Mouse (Mus musculus) stomach, embryonic 14.5 days (tissue): Measurements from ENCODE around the gene Tmem258. TPM values are rescaled to one million over a fixed set of nuclear protein-coding genes. Genes with fewer than 3 reads are reported as not detected.
A peak's percentile ranks its signal among the peaks of the same experiment; 100 is the strongest.

Source experiments
- ATAC-seq: fragments of 200-750 bp; cut with Nextera tagmentation; 2 replicates; pipeline ENCODE4 v1.8.0; 2017; ENCODE audit warnings: low read depth, moderate TSS enrichment; ENCODE audit not compliant: insufficient number of reproducible peaks, insufficient read depth, low FRiP score
- H3K27ac ChIP-seq: fragments of 300-500 bp; sonication (generic); 2 replicates; pipeline ENCODE4 v1.5.1; 2014; ENCODE audit warnings: mild to moderate bottlenecking, low read length, moderate library complexity, mixed read lengths
- H3K27me3 ChIP-seq: fragments of 300-500 bp; sonication (generic); 2 replicates; pipeline ENCODE4 v1.6.1; 2014; ENCODE audit warnings: low read length, control low read depth, mixed read lengths; ENCODE audit not compliant: control insufficient read depth, insufficient read depth
- H3K36me3 ChIP-seq: fragments of 300-500 bp; sonication (generic); 2 replicates; pipeline ENCODE4 v1.6.1; 2014; ENCODE audit warnings: mild to moderate bottlenecking, control low read depth, low read length, moderate library complexity, mixed read lengths; ENCODE audit not compliant: control insufficient read depth, insufficient read depth
- H3K4me1 ChIP-seq: fragments of 300-500 bp; sonication (generic); 2 replicates; pipeline ENCODE4 v1.6.1; 2014; ENCODE audit warnings: low read length, control low read depth, mixed read lengths; ENCODE audit not compliant: control insufficient read depth, insufficient read depth
- H3K4me2 ChIP-seq: fragments of 300-500 bp; sonication (generic); replicated peaks from 2 replicates; pipeline ENCODE4 v1.6.1; 2014; ENCODE audit warnings: low read depth, low read length, control low read depth
- H3K4me3 ChIP-seq: fragments of 300-500 bp; sonication (generic); 2 replicates; pipeline ENCODE4 v1.5.1; 2014; ENCODE audit warnings: low read depth, low read length, control low read depth
- H3K9ac ChIP-seq: fragments of 300-500 bp; sonication (generic); replicated peaks from 2 replicates; pipeline ENCODE4 v1.6.1; 2014; ENCODE audit warnings: low read depth, mild to moderate bottlenecking, control low read depth, low read length, moderate library complexity, mixed read lengths
- H3K9me3 ChIP-seq: fragments of 300-500 bp; sonication (generic); 2 replicates; pipeline ENCODE4 v1.6.1; 2016; ENCODE audit warnings: low read depth, low read length, control low read depth; ENCODE audit not compliant: control insufficient read depth
- WGBS: fragments of 180-500 bp; shearing (Covaris S2); extraction: QIAGEN DNeasy Blood & Tissue Kit; methylation state at CpG from one replicate; pipeline ENCODE4 v1.1.7; 2014; 5-methylcytosine and 5-hydroxymethylcytosine counted together
- polyA plus RNA-seq: library from polyadenylated mRNA; unstranded; fragments of >200 nt; fragmentation: Nextera tagmentation; extraction: Ambion mirVana; gene quantifications from 2 replicates; pipeline ENCODE4 v1.2.1, GENCODE M21; 2014

The Tmem258 gene
- polyA plus RNA-seq, 1 experiment from 2014 or later: 489 TPM

DNA sequence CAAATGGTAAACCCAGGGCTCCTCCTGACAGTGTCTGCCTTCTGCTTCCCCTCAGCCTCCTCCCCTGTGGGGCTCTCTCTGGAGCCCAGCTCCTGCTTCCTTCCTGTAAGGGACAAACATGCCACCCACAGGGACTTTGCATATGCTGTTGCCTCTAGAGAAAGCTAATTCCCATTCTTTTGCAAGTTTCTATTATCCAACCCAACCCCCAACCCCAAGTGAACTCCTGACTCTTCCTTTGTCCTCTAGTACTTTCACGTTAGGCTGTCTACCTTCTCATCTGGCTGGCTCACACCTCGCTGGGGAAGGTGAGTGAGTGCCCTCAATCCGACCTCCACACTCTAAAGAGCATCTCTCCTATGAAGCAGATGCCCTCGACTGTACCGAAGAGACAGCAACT, 28.1 kb downstream of the Tmem258 start:
- 35% methylated on average over 5 of the region's 5 CpGs for WGBS
- no peaks in the 10 kb centered on the region for H3K27me3 ChIP-seq
- H3K4me3 ChIP-seq: no peak overlapping the region
- H3K36me3 ChIP-seq: no peaks in the 10 kb centered on the region
- no peak for ATAC-seq
- peaks cover 32% of the 10 kb centered on the region for H3K4me1 ChIP-seq
- H3K9me3 ChIP-seq: no peaks in the 10 kb centered on the region
- H3K4me2 ChIP-seq: no peak overlapping the region
- no peak overlapping the region for H3K9ac ChIP-seq
- H3K27ac ChIP-seq: peak overlapping the region; percentile 48; the same call in 1 of the 2 replicates

DNA sequence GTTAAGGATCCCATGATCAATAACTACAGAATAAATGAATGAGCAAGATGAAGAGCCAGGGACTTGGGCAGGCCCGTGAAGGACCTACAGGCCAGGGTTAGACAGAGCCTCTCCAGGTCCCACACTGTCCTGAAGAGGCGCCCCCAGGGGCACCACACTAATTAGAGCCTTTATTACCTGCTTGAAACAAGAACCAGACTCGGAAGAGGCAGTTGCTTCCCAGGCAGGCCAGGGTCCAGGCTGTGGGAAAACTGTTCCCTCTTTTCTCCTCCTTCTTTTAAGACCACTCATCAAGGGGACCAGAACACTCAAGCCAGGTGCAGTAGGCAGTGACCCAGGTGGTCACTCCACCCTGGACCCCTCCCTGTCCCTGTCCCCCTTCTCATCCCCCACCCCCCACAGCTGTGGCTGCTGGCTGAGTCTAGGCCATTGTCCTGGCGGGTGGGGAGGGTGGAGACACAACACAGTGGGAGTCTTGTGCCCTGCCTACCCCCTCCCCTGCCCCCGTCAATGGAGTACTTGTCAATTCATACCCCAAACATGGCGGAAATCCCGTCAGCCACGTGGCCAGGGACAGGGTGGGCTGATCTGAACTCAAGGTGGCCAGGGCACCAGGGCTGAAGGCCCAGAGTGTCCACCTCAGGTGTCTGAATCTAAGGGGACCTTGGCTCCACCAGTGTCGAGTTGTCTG, 28.7 kb downstream of the Tmem258 start:
- Histone ChIP-seq H3K4me3 (no peak overlapping the region), H3K27ac (peak overlapping the region; percentile 48; the same call in 1 of the 2 replicates), H3K4me1 (peaks cover 32% of the 10 kb centered on the region), H3K36me3 (no peaks in the 10 kb centered on the region), H3K27me3 (no peaks in the 10 kb centered on the region), H3K4me2 (no peak overlapping the region), H3K9me3 (no peaks in the 10 kb centered on the region), H3K9ac (no peak overlapping the region)
- WGBS: 47% methylated on average over 9 of the region's 9 CpGs
- no peak for ATAC-seq

DNA sequence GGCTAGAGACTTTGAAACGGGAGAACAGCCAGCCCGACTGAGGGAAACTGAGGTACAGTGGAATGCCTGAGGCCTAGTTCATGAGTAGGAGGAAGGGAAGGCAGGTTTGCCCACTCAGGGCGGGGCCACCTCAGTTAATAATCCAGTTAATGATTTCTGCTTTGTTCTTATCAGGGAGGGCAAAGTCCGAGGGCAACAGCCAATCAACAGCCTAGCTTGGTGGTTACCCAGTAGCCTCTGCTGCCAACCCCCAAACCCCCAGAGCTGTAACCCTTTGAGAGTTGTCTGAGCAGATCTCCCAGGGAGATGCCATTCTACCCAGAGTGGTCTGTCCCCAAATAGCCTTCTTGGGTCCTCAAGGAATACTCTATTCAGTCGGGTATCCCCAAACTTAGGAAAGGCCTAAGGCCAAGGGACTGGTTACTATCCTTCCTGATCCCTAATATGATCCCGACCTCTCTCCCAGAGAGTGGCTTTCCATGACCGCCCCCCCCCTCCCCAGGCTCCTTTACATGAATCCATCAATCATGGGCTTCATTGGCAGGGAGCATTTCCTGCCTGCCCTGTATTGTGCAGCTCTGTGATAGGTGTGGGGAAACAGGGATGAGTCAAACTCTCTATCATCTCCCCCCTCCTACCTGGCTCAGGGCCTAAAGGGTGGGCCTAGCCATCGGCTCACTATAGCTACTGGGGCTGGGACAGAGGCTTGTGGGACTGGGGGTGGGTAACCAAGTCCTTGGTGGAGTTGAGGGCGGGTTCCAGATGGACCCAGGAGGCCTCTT, 32.2 kb downstream of the Tmem258 start:
- whole genome bisulfite sequencing: 56% methylated on average over 9 of the region's 9 CpGs
- Histone ChIP-seq H3K4me1 (peaks cover 29% of the 10 kb centered on the region), H3K4me3 (no peak overlapping the region), H3K4me2 (no peak overlapping the region; the same call in 1 of the 2 replicates), H3K9ac (no peak overlapping the region), H3K27ac (peak overlapping the region; percentile 34; the same call in 1 of the 2 replicates), H3K36me3 (no peaks in the 10 kb centered on the region), H3K9me3 (no peaks in the 10 kb centered on the region), H3K27me3 (no peaks in the 10 kb centered on the region)
- peak; percentile 56 for ATAC-seq

- H3K4me3 ChIP-seq: no peak overlapping the region
- ATAC-seq: no peak
- H3K9me3 ChIP-seq: no peaks in the 10 kb centered on the region
- peak overlapping the region; percentile 35; the same call in 1 of the 2 replicates for H3K27ac ChIP-seq
- peaks cover 20% of the 10 kb centered on the region for H3K4me1 ChIP-seq
- peak overlapping the region; percentile 62 for H3K4me2 ChIP-seq
- 22% methylated on average over 3 of the region's 3 CpGs for WGBS
- no peak overlapping the region for H3K9ac ChIP-seq
- no peaks in the 10 kb centered on the region for H3K27me3 ChIP-seq
- no peaks in the 10 kb centered on the region for H3K36me3 ChIP-seq
These were observed 34.7 kb downstream of the Tmem258 start for GRCm38 (mm10) chr19:10238477-10238876.

- H3K4me1 ChIP-seq: peaks cover 20% of the 10 kb centered on the region
- ATAC-seq: no peak
- H3K4me2 ChIP-seq: peak overlapping the region; percentile 62
- 0 out of 2 replicates have a peak overlapping the region, but pooled peaks have one; percentile 67 for H3K9ac ChIP-seq
- H3K36me3 ChIP-seq: no peaks in the 10 kb centered on the region
- no peaks in the 10 kb centered on the region for H3K27me3 ChIP-seq
- H3K4me3 ChIP-seq: peak overlapping the region; percentile 45
- H3K9me3 ChIP-seq: no peaks in the 10 kb centered on the region
- H3K27ac ChIP-seq: peak overlapping the region; percentile 35; the same call in 1 of the 2 replicates
- whole genome bisulfite sequencing: 25% methylated on average over 2 of the region's 2 CpGs
These were observed 35.6 kb downstream of the Tmem258 start for GRCm38 (mm10) chr19:10239419-10239818.

DNA sequence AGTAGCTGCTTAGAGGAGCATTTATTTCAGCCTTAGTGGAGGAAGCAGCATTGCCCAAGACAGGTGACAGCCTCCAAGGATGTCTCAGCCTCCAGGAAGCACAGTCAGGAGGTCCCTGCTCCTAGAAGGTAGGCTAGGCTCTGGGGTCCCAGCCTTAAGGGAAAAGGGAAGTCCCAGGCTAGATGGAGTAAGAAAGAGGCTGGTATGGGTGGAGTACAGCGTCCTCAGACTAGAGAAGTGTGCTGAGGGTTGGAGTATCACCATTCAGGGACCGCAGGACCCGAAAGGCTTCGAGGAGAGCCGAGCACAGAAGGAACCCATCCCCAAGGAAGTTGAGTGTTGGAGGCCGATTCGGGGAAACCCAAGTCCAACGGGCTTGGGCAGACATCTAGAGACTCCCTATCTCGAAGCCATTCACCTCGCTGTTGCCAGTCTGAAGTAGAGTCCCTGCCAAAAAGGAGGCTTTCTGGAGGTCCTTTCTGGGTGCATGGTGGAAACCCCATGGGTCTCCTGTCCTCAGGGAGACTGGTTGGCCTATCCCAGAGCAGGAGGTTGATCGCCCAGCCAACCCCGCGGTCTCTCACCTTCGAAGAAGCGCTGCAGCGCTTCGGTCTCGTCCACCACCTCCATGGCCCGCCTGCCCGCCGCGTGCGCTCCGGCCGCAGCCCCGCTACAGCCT, 36.3 kb downstream of the Tmem258 start:
- Histone ChIP-seq H3K9ac (peak overlapping the region; percentile 67), H3K27me3 (no peaks in the 10 kb centered on the region), H3K4me3 (peak overlapping the region; percentile 45), H3K4me2 (peak overlapping the region; percentile 62), H3K27ac (peak overlapping the region; percentile 35; the same call in 1 of the 2 replicates), H3K4me1 (peaks cover 16% of the 10 kb centered on the region), H3K36me3 (no peaks in the 10 kb centered on the region), H3K9me3 (no peaks in the 10 kb centered on the region)
- WGBS: 1% methylated on average over 26 of the region's 26 CpGs
- ATAC-seq: no peak; the same call in 1 of the 2 replicates

DNA sequence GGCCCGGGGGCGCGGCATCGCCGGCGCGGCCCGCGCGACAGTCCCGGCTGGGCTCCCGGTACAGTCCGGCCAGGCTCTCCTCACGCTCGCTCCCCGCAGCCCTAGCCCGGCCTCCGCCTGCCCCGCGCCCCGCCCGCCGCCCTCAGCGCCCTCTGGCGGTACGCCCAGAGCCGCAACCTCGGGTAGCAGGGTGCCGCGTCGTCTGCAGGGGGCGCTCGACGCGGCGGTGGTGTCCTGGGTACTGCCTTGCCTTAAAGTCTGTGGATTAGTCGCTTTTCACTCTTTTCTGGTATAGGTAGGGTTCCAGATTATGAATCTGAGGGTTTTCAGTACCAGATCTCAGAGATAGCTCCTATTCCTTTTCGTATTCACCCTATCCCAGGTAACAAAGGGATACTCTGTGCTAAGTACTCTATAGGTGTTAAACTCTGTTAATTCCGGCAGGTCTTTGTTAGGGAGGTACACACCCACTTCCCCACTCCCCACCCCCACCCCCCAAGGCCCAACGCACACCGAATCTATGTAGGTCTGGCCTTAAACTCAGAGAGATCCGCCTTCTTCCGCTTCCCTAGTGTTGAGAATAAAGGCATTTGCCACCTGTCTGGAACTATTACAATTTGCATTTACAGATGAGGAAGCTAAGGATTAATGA, 37.0 kb downstream of the Tmem258 start, which contains the start of gene Myrf:
Myrf (minus strand) TSS at position 95 of the 652 bp plus-strand sequence.
- no peaks in the 10 kb centered on the region for H3K9me3 ChIP-seq
- peak; percentile 76 for ATAC-seq

DNA sequence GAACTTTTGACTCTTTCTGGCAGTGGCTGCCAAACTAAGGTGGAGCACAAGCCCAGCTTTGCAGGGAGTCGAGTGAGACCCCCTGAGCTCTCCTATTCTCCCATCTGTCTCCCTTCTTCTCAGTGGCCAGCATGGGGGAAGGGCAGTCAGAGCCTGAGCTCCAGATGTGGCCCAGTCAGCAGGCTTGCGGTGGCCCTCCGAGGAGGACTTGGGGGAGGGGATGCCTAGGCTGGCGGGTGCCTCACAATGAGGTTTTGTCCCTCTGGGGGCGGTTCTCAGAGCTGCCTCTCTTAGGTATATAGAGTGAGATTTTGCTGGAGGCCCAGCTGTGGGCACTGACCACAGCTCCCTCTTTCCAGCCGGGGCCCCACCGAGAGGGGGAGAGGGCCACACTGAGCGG, 39.1 kb downstream of the Tmem258 start:
- Histone ChIP-seq H3K36me3 (no peaks in the 10 kb centered on the region), H3K27ac (no peak overlapping the region), H3K27me3 (no peaks in the 10 kb centered on the region), H3K4me1 (peaks cover 22% of the 10 kb centered on the region), H3K4me3 (no peak overlapping the region), H3K9me3 (no peaks in the 10 kb centered on the region), H3K9ac (no peak overlapping the region), H3K4me2 (no peak overlapping the region)
- WGBS: 21% methylated on average over 8 of the region's 8 CpGs
- ATAC-seq: no peak

More for the DNA sequence above, 37.0 kb downstream of the Tmem258 start, which contains the start of gene Myrf:
- Histone ChIP-seq H3K4me2 (peak within 1 kb of the TSS; percentile 62), H3K9ac (peak within 1 kb of the TSS; percentile 67), H3K27me3 (no peaks in the 10 kb centered on the region), H3K27ac (peak within 1 kb of the TSS; percentile 35; the same call in 1 of the 2 replicates), H3K4me1 (peaks cover 14% of the 10 kb centered on the region), H3K4me3 (peak within 1 kb of the TSS; percentile 45), H3K36me3 (no peaks in the 10 kb centered on the region)
- WGBS: 5% methylated on average over 42 of the region's 43 CpGs
